Mouse (Mus musculus) G1E (cell line): Measurements from ENCODE around the gene AC109138.7.

Experiments
- POLR2AphosphoS5 ChIP-seq: IDR thresholded peaks from 2 replicates; pipeline ENCODE4 v1.6.1; 2012; ENCODE audit warnings: low read depth, low read length, inconsistent platforms; ENCODE audit not compliant: insufficient replicate concordance
- TAL1 ChIP-seq: conservative IDR thresholded peaks from 2 replicates; pipeline ENCODE4 v1.6.1; 2012; ENCODE audit warnings: low read depth, low read length, inconsistent platforms, mixed read lengths

GRCm38 (mm10) chr19:4217855-4218254 is 3.7 kb downstream of the AC109138.7 start:
- TF ChIP-seq TAL1, result no peak
- no peak for TF ChIP-seq POLR2AphosphoS5
